Mouse (Mus musculus) CH12.LX (cell line): ENCODE measurements at regions not wholly inside any gene's neighbourhood (a gene's known extent, or its start where the extent isn't known, plus 50 kb on each side); places are given as distances from the start of the nearest gene placed in this dataset.

Source experiments
- DNase-seq: peaks from one replicate; pipeline ENCODE4 v3.0.0-alpha.2; 2013; ENCODE audit errors: extremely low read depth
- H3K27ac ChIP-seq: 2 replicates; pipeline ENCODE4 v1.5.1; 2012; ENCODE audit warnings: low read depth, mild to moderate bottlenecking, control low read depth, moderate library complexity; ENCODE audit not compliant: insufficient read depth
- H3K27me3 ChIP-seq: replicated peaks from 2 replicates; pipeline ENCODE3; 2012; ENCODE audit warnings: inconsistent platforms
- H3K36me3 ChIP-seq, 2 experiments: replicated peaks in 1 of 2; 2 replicates each; pipeline versions ENCODE3 to v1.6.1; 2012; ENCODE audit warnings: inconsistent platforms in 1 of 2, low read length in 1 of 2, mild to moderate bottlenecking in 1 of 2, mixed read lengths in 1 of 2, moderate library complexity in 1 of 2; ENCODE audit not compliant: control insufficient read depth in 1 of 2, insufficient read depth in 1 of 2
- H3K4me1 ChIP-seq, 2 experiments: 2 replicates each; pipeline ENCODE4 v1.6.1; 2012; ENCODE audit warnings: inconsistent platforms in 1 of 2, moderate library complexity in 1 of 2; ENCODE audit not compliant: insufficient read depth in 2 of 2, control insufficient read depth in 1 of 2
- H3K4me2 ChIP-seq: 2 replicates; pipeline ENCODE4 v1.6.1; 2012; ENCODE audit warnings: low read depth, mild to moderate bottlenecking, control low read depth; ENCODE audit not compliant: poor library complexity, insufficient read depth, severe bottlenecking
- H3K4me3 ChIP-seq, 3 experiments: fragments of 150-350 bp in 1 of 3; sonication (generic) in 1 of 3; replicated peaks in 1 of 3; 2 replicates each; pipeline versions ENCODE3 to v1.5.1; 2011 to 2012; ENCODE audit warnings: low read depth in 2 of 3, low read length in 2 of 3, mild to moderate bottlenecking in 2 of 3, moderate library complexity in 2 of 3, control low read depth in 1 of 3, improper control_type of control experiment in 1 of 3, inconsistent platforms in 1 of 3, mixed read lengths in 1 of 3; ENCODE audit not compliant: poor library complexity in 1 of 3
- H3K79me2 ChIP-seq: replicated peaks from 2 replicates; pipeline ENCODE4 v1.6.1; 2012; ENCODE audit warnings: mild to moderate bottlenecking, moderate library complexity; ENCODE audit not compliant: control insufficient read depth, poor library complexity, insufficient read depth, severe bottlenecking; ENCODE audit errors: extremely low read depth
- H3K9ac ChIP-seq: 2 replicates; pipeline ENCODE4 v1.6.1; 2012; ENCODE audit warnings: low read depth, mild to moderate bottlenecking, control low read depth, moderate library complexity; ENCODE audit not compliant: insufficient read depth
- H3K9me3 ChIP-seq: replicated peaks from 2 replicates; pipeline ENCODE3; 2012; ENCODE audit warnings: low read length, inconsistent platforms, mixed read lengths
- BHLHE40 ChIP-seq: IDR thresholded peaks from 2 replicates; pipeline ENCODE4 v1.6.1; 2011; ENCODE audit warnings: mild to moderate bottlenecking, low read depth, low read length, improper control_type of control experiment
- CHD1 ChIP-seq: IDR thresholded peaks from 2 replicates; pipeline ENCODE4 v1.6.1; 2012; ENCODE audit warnings: low read depth, low read length, improper control_type of control experiment, inconsistent platforms
- E2F4 ChIP-seq: IDR thresholded peaks from 2 replicates; pipeline ENCODE4 v1.6.1; 2011; ENCODE audit warnings: low read depth, low read length, improper control_type of control experiment; ENCODE audit not compliant: insufficient replicate concordance
- ELF1 ChIP-seq: IDR thresholded peaks from 2 replicates; pipeline ENCODE4 v1.6.1; 2014; ENCODE audit warnings: low read depth, mild to moderate bottlenecking, inconsistent platforms, low read length, improper control_type of control experiment
- ETS1 ChIP-seq: conservative IDR thresholded peaks from 2 replicates; pipeline ENCODE4 v1.6.1; 2012; ENCODE audit warnings: low read depth, mild to moderate bottlenecking, inconsistent platforms, low read length, improper control_type of control experiment, moderate library complexity
- JUND ChIP-seq: conservative IDR thresholded peaks from 2 replicates; pipeline ENCODE4 v1.6.1; 2011; ENCODE audit warnings: low read depth, low read length, improper control_type of control experiment
- KAT2A ChIP-seq: IDR thresholded peaks from 2 replicates; pipeline ENCODE4 v1.6.1; 2012; ENCODE audit warnings: low read length, improper control_type of control experiment, inconsistent platforms; ENCODE audit not compliant: insufficient replicate concordance
- MAFK ChIP-seq: IDR thresholded peaks from 2 replicates; pipeline ENCODE4 v1.6.1; 2011; ENCODE audit warnings: low read length, improper control_type of control experiment; ENCODE audit not compliant: insufficient replicate concordance
- MAX ChIP-seq: IDR thresholded peaks from 2 replicates; pipeline ENCODE4 v1.6.1; 2011; ENCODE audit warnings: low read length, improper control_type of control experiment
- MXI1 ChIP-seq: IDR thresholded peaks from 2 replicates; pipeline ENCODE4 v1.6.1; 2011; ENCODE audit warnings: mild to moderate bottlenecking, low read depth, low read length, improper control_type of control experiment
- NELFE ChIP-seq: IDR thresholded peaks from 2 replicates; pipeline ENCODE4 v1.6.1; 2011; ENCODE audit warnings: low read depth, low read length, improper control_type of control experiment
- NRF1 ChIP-seq: IDR thresholded peaks from 2 replicates; pipeline ENCODE4 v1.6.1; 2014; ENCODE audit warnings: low read depth, mild to moderate bottlenecking, inconsistent platforms, low read length, improper control_type of control experiment, moderate library complexity
- POLR2AphosphoS2 ChIP-seq: IDR thresholded peaks from 2 replicates; pipeline ENCODE4 v1.6.1; 2011; ENCODE audit warnings: low read depth, low read length, improper control_type of control experiment
- RCOR1 ChIP-seq: conservative IDR thresholded peaks from 2 replicates; pipeline ENCODE4 v1.6.1; 2012; ENCODE audit warnings: low read depth, mild to moderate bottlenecking, inconsistent platforms, low read length, improper control_type of control experiment
- SIN3A ChIP-seq: IDR thresholded peaks from 2 replicates; pipeline ENCODE4 v1.6.1; 2012; ENCODE audit warnings: low read length, improper control_type of control experiment, inconsistent platforms
- SMC3 ChIP-seq: IDR thresholded peaks from 2 replicates; pipeline ENCODE4 v1.6.1; 2011; ENCODE audit warnings: low read depth, low read length, improper control_type of control experiment
- TBP ChIP-seq: conservative IDR thresholded peaks from 2 replicates; pipeline ENCODE4 v1.6.1; 2011; ENCODE audit warnings: low read depth, low read length, improper control_type of control experiment
- UBTF ChIP-seq: IDR thresholded peaks from 2 replicates; pipeline ENCODE4 v1.6.1; 2012; ENCODE audit warnings: low read depth, mild to moderate bottlenecking, inconsistent platforms, low read length, improper control_type of control experiment, moderate library complexity
- USF1 ChIP-seq: IDR thresholded peaks from 2 replicates; pipeline ENCODE4 v1.6.1; 2014; ENCODE audit warnings: low read depth, mild to moderate bottlenecking, inconsistent platforms, low read length, improper control_type of control experiment
- USF2 ChIP-seq: conservative IDR thresholded peaks from 2 replicates; pipeline ENCODE4 v1.6.1; 2011; ENCODE audit warnings: low read depth, low read length, improper control_type of control experiment
- dilution Hi-C: fragments of 300-500 bp; cut with MboI; formaldehyde crosslinking; loops from 2 replicates; pipeline ENCODE4 v1.14.3; 2020; ENCODE audit warnings: low sequenced_read_pairs; ENCODE audit not compliant: extremely low pct_unique_long_range_greater_than_20kb, extremely low pct_ligation_motif_present
- in situ Hi-C: fragments of 300-500 bp; cut with MboI; formaldehyde crosslinking; loops from 3 replicates; pipeline ENCODE4 v1.14.3; 2019; ENCODE audit warnings: low sequenced_read_pairs, low pct_ligation_motif_present, low pct_unique_long_range_greater_than_20kb, mixed read lengths

DNA sequence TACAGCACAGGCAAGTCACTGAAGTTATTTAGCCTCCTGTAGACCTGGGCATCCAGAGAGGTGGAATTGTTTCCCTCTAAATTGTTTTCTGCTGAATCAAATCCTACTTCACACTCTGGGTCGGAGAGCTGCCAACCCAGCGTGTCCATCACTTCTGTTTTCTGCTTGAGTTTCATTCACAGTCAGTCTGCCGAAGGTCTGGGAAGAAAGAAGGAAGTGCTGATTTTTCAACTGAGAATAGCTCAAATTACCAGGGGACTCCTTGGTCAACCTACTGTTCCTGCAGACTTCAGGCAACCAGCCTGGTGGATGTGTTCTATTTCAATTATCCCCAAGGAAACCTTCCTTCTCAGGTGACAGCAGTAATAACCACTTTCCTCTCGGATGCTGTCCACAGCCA, 179.1 kb upstream of the Nckap5 start:
- Histone ChIP-seq H3K4me1 (0 out of 4 replicates have a peak, but pooled peaks cover 0 to 8% of the 10 kb centered on the region in 2 experiments), H3K9ac (no peak overlapping the region), H3K9me3 (no peaks in the 10 kb centered on the region), H3K36me3 (no peaks in the 10 kb centered on the region), H3K27ac (no peak overlapping the region), H3K4me3 (no peak overlapping the region), H3K79me2 (no peaks in the 10 kb centered on the region), H3K4me2 (no peak overlapping the region), H3K27me3 (peaks cover 6% of the 10 kb centered on the region)
- DNase-seq = peak; percentile 2
- dilution Hi-C loops (no loop called here), in situ Hi-C loops (no loop called here)
- TF ChIP-seq MXI1 = no peak
- TF ChIP-seq BHLHE40 = no peak
- no peak for TF ChIP-seq UBTF
- TF ChIP-seq NRF1 = no peak
- no peak for TF ChIP-seq MAX
- TF ChIP-seq USF1 = no peak
- TF ChIP-seq POLR2AphosphoS2 = no peak
- TF ChIP-seq ETS1 = no peak

DNA sequence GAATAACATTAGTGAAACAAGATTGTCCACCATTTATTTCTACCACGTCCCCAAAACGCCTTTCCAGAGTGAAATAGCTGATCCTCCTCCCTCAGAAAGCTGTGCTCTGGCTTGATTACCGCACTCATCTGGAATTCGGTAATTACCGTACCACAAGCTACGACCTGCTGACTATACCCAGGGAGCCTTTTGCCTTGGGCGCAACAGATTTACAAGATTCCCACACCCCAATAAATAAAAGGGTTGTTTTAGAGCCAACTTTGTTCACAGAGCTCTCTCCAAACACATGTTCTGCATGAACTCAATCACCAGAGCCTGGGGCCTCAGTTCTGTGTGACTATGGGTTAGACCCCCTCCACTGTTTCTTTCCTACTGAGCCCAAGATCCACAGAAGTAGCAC, 171.1 kb upstream of the Nckap5 start:
- Histone ChIP-seq H3K9ac (no peak overlapping the region), H3K4me1 (no peaks in the 10 kb centered on the region), H3K36me3 (no peaks in the 10 kb centered on the region), H3K79me2 (no peaks in the 10 kb centered on the region), H3K9me3 (no peaks in the 10 kb centered on the region), H3K4me2 (no peak overlapping the region), H3K27me3 (no peaks in the 10 kb centered on the region), H3K4me3 (no peak overlapping the region), H3K27ac (no peak overlapping the region)
- no peak for DNase-seq
- no peak for TF ChIP-seq KAT2A
- no peak for TF ChIP-seq JUND
- no peak for TF ChIP-seq MAX
- no peak for TF ChIP-seq RCOR1
- no peak for TF ChIP-seq SMC3
- TF ChIP-seq BHLHE40 = no peak
- no peak for TF ChIP-seq TBP
- no peak for TF ChIP-seq USF2
- TF ChIP-seq POLR2AphosphoS2 = no peak
- no peak for TF ChIP-seq NELFE
- no peak for TF ChIP-seq SIN3A
- TF ChIP-seq ELF1 = no peak
- TF ChIP-seq MAFK = no peak
- no peak for TF ChIP-seq USF1
- TF ChIP-seq E2F4 = no peak
- no peak for TF ChIP-seq CHD1
- dilution Hi-C loops (no loop called here), in situ Hi-C loops (no loop called here)
